Mouse (Mus musculus) liver, adult (tissue): ENCODE data around the gene Ermap.

Experiments
- GATA4 ChIP-seq: IDR thresholded peaks from 2 replicates; pipeline ENCODE4 v1.6.1; 2014; ENCODE audit warnings: mild to moderate bottlenecking, low read length; ENCODE audit not compliant: insufficient replicate concordance

Ermap gene

DNA sequence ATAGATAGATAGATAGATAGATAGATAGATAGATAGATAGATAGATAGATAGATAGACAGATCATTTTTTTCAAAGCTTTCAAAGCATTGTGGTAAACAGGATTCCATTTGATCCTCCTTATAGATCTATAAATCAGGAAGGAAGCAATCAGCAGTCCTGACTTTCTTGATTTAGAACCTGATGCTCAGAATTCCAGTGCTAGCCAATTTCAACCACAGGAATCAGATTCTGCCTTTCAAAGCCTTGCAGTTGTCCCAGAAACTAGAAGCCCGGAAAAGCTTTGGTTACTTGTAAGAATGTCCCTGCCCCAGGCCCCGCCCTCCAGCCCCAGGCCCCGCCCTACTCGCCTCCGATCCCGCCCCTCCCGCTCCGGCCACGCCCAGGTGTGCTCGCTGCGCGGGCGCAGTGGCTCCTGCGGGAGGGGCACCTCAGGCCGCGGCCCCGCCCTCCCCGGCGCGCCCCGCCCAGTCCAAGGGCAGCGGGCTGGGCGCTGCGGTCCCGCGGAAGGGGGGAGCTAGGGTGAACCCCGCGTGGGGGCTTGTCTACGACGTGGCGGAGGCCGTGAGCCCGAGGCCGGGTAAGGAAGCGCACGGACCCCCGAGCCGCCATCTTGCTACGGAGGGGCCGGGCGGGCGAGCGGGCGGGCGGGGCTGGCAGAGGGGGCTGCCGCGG, 5.2 kb upstream of the Ermap start, which contains the start of gene Svbp:
Gene Svbp, plus strand, starts transcription at position 398 of the 673 bp plus-strand sequence.
- no peak for TF ChIP-seq GATA4

DNA sequence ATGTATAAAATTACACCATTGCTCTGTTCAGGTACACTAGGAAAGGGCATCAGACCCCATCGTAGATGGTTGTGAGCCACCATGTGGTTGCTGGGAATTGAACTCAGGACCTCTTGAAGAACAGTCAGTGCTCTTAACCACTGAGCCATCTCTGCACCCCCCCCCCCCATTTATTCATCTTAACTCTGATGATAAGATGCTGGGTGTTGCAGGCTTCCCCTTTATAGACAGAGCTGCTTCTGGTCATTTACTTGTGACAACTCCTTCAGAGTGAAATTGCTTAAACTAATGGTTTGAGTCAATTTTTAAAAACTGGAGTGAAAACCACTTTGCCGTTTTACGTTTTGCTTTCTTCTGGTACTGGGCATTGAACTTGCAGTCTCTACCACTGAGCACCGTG, 2.9 kb upstream of the Ermap start:
- no peak for TF ChIP-seq GATA4

DNA sequence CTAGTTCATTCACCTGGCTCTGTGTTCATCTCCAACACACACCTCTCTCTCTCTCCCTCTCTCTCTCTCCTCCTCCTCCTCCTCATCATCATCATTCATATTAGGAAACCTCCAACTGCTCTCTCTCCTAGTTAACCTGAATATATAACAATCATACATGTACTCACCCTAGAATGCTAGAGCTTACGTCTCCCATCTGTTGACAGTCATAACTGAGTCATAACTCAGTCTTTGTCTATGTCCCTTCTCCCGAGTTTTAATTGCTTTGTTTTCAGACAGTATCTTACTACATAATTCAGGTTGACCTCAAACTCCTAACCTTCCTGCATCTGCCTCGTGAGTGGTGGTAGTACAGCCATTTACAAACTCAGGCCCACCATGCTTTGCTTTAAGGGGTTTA, 1.5 kb upstream of the Ermap start:
- no peak for TF ChIP-seq GATA4

DNA sequence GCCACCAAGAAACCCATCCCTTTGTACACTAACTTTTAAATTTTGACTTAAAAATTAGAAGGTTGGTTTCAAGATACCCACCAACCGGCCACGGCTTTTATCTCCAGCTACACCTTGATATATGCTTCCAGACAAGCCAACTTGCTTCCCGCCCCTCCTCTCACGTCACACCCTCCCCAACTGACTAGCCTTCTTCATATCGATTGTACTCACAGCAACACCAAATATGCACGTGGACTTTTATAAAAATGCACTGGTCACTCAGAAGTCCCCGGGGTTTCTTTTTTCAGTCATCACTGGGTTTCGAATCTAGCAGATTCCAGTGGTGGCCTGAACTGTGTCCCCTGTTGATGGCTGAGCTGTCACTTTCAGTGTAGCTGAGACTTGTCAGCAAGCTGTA, 807 bp upstream of the Ermap start:
- TF ChIP-seq GATA4: no peak

DNA sequence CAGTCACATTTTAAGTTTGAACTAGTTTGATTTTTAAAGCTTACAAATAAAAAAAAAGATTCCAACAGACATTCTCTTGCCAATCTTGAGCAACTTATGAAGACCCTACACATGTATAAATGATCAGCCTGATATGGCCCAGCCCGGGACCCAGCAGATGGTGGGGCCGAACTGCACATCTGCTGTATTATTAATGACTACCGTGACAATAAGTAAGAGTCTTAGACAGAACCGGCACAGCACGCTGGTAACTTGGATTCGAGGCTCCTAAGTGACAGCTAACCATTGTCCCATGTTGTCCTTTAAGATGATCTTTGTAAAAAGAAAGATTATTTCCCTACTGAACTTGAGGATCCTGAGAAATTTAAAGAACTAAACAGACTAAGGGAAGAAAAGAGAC, 419 bp downstream of the Ermap start:
- TF ChIP-seq GATA4: no peak

DNA sequence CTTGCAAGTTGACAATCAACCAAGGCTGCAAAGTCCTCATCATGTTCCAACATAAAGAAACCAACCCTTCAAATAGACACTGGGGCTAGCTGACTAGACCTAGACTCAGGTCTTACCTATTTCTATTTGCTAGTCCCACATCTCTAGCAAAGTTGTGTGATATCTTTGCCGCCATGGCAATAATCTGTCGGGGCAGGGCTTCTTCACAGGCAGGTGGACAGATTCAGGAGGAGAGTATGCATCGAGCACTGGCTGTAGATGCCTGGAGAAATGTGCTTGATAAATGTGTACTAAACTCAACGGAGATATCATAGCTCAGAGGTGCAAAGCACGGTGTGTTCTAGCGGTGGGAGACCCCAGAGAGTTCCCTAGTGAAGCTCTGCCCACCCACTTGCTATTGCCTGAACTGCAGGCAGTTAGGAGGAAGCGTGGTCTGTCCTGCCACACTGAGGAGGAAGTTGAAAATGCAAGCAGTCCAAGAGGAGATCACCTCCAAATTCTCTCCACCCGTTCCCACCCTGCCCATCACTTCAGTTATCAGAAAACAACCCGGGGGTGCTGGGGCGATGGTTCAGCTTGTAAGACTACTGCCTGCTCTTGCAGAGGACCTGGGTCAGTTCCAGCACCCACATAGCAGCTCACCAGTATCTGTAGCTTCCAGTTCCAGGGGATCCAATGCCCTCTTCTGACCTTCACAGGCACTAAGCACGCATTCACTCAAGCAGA, 1.6 kb downstream of the Ermap start:
- TF ChIP-seq GATA4: no peak

DNA sequence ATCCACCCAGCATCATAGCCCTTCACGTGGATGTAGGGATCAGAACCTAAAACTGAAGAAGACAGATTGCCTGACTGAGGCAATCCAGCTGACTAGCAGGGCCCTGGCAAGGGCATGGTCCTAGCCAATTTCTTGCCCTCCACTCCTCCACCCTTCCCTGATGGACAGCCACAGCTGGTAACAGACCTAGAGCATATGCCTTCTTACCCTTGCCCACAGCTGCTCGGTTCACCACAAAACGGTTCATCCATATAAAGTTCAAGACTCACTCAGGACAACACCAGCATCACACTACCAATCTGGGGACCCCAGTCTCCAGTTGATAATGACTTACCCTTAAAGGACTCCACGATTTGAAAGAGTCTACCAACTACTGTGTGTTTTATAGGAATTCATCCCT, 4.0 kb downstream of the Ermap start:
- no peak for TF ChIP-seq GATA4

DNA sequence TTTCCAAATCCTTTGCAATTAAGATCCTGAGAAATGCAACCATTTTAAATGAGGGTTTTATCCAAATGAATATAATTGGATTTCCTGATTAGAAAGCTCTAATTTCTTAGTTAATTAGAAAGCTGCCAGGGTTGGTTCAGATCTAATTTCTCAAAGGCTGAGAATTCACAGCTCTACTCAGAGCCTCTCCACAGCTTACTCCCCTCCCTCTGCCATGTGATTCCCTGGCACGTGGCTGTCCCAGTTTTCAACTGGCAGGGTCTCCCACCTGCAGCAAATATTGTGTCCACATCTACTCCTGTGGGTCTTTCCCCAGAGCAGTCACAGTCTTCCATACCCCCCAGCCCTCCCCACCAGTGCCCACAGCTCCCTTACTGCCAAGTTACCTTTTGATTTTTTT, 6.3 kb downstream of the Ermap start:
- no peak for TF ChIP-seq GATA4

DNA sequence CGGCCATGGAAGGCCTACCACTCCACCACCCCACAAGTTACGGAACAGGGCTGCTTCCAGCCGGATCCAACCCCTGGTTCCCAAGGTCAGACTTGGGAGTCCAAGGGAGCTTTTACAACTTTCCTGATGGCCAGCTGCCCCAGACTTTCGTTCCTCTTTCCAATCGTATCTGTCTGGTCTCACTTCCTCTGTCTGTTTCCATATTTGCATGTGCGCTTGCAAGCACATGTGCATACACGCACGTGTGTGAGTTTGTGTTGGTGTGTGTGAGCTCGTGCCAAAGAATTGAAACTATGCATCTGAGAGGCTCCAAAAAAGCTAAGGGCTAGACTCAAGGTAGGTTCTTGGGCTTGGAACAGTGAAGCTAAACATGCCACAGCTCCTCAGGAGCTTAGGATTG, 8.4 kb downstream of the Ermap start:
- TF ChIP-seq GATA4: no peak

DNA sequence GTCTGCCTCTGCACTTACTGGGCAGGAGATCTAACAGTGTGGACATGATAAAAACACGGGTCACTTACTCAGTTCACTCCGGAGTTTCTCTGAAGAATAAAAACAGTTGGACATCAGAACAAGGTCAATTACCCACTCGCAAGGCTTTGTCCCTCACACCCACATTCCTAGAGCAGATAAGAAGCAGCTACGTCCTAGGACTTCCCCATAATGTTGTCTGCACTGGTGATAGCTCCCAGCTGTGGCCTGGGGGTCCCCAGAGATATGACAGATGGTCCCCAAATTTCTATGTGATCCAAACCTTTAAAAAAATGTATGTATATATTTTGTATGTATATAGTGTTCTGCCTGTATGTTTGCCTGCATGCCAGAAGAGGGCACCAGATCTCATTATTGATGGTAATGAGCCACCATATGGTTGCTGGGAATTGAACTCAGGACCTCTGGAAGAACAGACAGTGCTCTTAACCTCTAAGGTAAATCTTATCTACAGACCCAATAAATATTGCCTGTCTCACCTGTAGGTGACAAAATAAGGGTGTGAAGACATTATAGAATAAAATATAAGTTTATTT, 9.6 kb downstream of the Ermap start:
- TF ChIP-seq GATA4: no peak

DNA sequence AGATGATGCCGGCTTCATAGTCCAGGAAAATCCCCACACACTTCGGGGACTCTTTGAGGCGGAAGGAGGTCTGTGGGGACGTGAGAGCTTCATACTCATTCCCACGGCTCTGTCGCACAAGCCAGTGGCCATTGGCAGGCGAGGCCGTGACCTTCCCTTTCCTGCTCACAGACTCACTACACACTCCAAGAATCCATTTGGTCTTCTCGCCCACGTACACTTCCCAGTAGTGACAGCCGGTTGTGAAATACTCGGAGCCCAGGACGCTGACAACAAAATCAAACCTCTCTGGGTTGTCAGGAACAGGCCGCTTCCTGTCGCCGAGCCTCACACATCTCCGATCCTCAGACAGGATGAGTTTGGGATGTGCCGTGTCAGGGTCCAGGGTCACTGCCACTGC, 11.5 kb downstream of the Ermap start:
- no peak for TF ChIP-seq GATA4

DNA sequence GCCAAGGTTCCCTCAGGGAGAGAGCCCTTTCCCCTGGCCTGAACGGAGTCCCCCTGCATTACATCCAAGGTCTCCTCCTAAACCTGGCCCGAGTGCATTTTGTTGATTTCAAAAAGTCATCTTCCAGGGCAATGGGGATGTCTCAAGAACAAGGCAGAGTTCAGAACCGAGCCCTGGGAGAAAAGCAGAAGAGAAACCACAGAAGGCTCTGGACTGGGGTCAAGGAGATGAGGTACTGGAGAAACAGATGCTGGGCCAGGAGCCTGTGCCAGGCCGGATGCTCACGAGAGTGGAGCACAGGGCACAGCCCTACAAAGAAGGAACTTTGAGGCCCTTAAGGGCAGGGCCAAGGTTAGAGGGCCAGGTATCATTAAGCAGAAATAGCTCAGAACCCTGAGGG, 12.1 kb downstream of the Ermap start:
- no peak for TF ChIP-seq GATA4

DNA sequence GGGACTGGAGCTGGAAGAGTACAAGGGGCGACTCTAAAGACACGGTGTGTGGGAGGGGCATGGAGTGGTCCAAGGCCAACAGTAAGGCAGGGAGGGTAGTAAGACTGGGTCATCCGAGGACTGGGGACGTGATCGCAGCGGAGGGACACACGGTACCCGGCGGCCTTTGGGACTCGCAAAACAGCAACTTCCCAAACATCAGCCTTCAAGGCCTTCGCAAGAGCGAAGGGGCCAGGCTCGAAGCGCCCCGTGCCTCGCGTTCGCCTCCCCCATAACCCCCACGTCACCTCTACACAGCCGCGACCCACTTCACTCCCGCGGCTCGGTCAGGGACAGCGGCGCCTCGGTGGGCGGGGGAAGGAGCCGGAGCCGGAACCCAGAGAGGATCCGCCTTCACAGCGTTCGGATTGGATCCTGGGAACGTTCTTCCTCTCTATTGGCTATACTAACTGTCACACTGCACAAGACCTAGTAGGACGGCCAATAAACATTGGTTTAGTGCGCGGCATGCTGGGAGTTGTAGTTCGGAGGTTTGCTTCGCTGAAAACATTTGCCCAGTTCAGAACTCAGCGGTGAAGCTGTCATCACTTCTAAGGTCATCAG, 15.9 kb downstream of the Ermap start, which contains the start of gene Zfp691:
Gene Zfp691, minus strand, starts transcription at position 345 of the 603 bp plus-strand sequence.
- TF ChIP-seq GATA4: no peak

DNA sequence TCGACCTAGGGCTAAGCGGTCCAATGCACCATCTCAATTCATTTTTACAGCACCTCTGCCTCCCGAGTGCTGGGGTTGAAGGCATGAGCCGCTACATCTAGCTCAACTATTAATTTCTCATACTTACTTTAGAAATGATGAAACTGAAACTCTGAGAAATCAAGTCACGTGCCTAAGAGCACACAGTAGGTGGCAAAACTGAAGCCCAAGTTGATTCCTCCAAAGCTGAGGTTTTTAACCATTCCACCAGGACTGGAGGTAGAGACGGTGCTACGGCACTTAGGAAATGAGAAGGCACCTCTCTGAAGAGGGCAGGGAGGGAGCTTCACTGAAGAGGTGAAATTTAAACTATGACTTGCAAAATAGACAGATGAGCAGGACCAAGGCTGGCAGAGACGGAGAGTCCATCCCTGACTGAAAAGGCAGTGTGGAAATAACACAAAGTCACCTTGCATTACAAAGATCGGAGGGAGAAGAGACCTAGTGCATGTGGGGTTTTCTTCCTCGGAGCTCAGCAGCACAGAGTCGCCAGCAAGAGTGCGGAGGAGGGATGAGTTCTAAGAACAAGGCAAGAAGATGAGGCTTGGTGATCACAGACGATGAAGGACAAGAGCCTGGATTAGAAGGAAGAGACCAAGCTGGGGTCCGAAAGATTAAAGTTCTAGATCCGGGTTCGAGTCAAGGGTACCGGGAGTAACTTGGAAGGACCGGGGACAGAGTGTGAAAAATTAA, 16.7 kb downstream of the Ermap start:
- no peak for TF ChIP-seq GATA4

DNA sequence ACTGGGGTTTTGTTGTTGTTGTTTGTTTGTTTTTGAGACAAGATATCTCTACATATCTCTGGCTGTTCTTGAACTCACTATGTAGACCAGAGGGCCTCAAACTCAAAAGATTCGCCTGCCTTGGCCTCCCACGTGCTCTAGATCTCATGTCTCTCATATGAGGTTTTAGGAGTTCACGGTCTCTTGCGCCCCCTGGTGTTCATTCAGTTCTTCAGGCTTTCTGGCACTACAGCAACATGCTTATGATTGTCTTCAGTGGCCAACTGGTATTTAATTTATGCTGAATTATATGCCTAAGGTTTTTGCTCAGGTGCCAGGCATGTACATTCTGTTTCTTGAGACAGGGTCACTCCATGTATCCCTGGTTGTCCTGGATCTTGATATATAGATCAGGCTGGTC, 22.1 kb downstream of the Ermap start:
- TF ChIP-seq GATA4: no peak
